In the genomic region with DNA sequence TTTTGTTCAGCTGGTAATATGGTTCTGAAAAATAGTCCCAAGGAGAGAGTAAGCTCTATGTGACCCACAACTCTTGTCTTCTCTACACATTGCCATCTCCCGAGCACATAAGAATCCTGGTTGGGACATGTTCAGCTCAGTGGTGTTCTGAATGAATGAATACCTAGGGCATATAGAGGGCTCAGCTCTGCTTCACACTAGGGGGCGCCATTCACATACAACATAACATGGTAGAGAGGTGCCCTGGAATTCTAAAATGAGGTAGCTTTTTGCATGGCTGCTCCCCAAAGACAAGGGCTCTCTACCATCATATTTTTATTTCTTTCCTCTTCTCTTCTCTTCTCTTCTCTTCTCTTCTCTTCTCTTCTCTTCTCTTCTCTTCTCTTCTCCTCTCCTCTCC, we compare ENCODE assay signal across 9 mouse cellular contexts. TPM values are rescaled to one million over a fixed set of nuclear protein-coding genes. Genes with fewer than 3 reads are reported as not detected.
DNase-seq lines count a peak whose midpoint lies in the region; ATAC-seq lines count a peak whose summit lies in the region.
"Had no signal": no experiment of that assay in that cellular context is flagged by ENCODE, and none has a peak within 500 bp of the region (broad histone marks: within the 10 kb centered on the region; RNA-seq: fewer than 3 reads in every experiment).

No protein-coding gene starts in this region.

- H3K27ac ChIP-seq in heart, embryonic 16.5 days (ENCODE audit: low read length): no peak overlapping the region
- no peak overlapping the region for H3K27ac ChIP-seq in lung, embryonic 16.5 days (ENCODE audit: low read length)
- H3K27ac ChIP-seq: heart, embryonic 15.5 days had no signal

- H3K9ac ChIP-seq in heart, embryonic 16.5 days (ENCODE audit: low read length): no peak overlapping the region
- H3K9ac ChIP-seq in lung, embryonic 16.5 days (ENCODE audit: low read length): no peak overlapping the region
- H3K9ac ChIP-seq: heart, embryonic 15.5 days had no signal

- WGBS in heart, embryonic 16.5 days: 33% methylated on average over 2 of the region's 2 CpGs
- 21% methylated on average over 2 of the region's 2 CpGs for WGBS in large intestine, adult 2 months
- 27% methylated on average over 2 of the region's 2 CpGs for WGBS in lung, embryonic 16.5 days

- DNase-seq in CD8-positive naive resting alpha-beta T cell, adult 2 months (ENCODE audit: low read depth in 2 of 2, low spot score in 2 of 2): peak; percentile 11 to 33
- peak; percentile 75 for DNase-seq in adipocyte (ENCODE audit: low spot score)
- DNase-seq in embryo, embryonic 11 days: peak; percentile 68
- DNase-seq in large intestine, adult 2 months (ENCODE audit: low read depth, low spot score): peak; percentile 19
- peak; percentile 73 for DNase-seq in right cerebral cortex, postnatal 14 days
- DNase-seq in MN1 (ENCODE audit: low spot score): no peak

- no peak overlapping the region for H3K4me2 ChIP-seq in heart, embryonic 16.5 days (ENCODE audit: low read depth, low read length)
- no peak overlapping the region for H3K4me2 ChIP-seq in lung, embryonic 16.5 days (ENCODE audit: low read depth, low read length)
- H3K4me2 ChIP-seq: heart, embryonic 15.5 days had no signal

- ATAC-seq in heart, embryonic 16.5 days (replicated peaks; ENCODE audit: extremely low read depth, insufficient read depth, low FRiP score): 0 out of 2 replicates have a peak, but pooled peaks have one; percentile 63
- peak; percentile 59; the same call in 1 of the 2 replicates for ATAC-seq in lung, embryonic 16.5 days (ENCODE audit: low read depth)

- H3K27me3 ChIP-seq in heart, embryonic 16.5 days (ENCODE audit: control insufficient read depth, insufficient read depth, low read length): no peaks in the 10 kb centered on the region
- no peaks in the 10 kb centered on the region for H3K27me3 ChIP-seq in lung, embryonic 16.5 days (ENCODE audit: control insufficient read depth, insufficient read depth, low read depth, low read length)
- H3K27me3 ChIP-seq: heart, embryonic 15.5 days had no signal

- H3K4me3 ChIP-seq in heart, embryonic 16.5 days (ENCODE audit: low read length): no peak overlapping the region
- no peak overlapping the region for H3K4me3 ChIP-seq in lung, embryonic 16.5 days (ENCODE audit: low read length)
- H3K4me3 ChIP-seq: heart, embryonic 15.5 days had no signal

- H3K36me3 ChIP-seq in heart, embryonic 16.5 days (ENCODE audit: control insufficient read depth, insufficient read depth): no peaks in the 10 kb centered on the region
- H3K36me3 ChIP-seq in lung, embryonic 16.5 days (ENCODE audit: control insufficient read depth, insufficient read depth, low read length): no peaks in the 10 kb centered on the region
- H3K36me3 ChIP-seq: heart, embryonic 15.5 days had no signal

- no peaks in the 10 kb centered on the region for H3K9me3 ChIP-seq in heart, embryonic 16.5 days (replicated peaks; ENCODE audit: control insufficient read depth, low read length)
- H3K9me3 ChIP-seq in lung, embryonic 16.5 days (ENCODE audit: control insufficient read depth, low read length): no peaks in the 10 kb centered on the region
- H3K9me3 ChIP-seq: heart, embryonic 15.5 days had no signal

- 0 out of 2 replicates have a peak, but pooled peaks cover 7% of the 10 kb centered on the region for H3K4me1 ChIP-seq in heart, embryonic 16.5 days (ENCODE audit: control insufficient read depth, insufficient read depth, low read length)
- H3K4me1 ChIP-seq in lung, embryonic 16.5 days (replicated peaks; ENCODE audit: control insufficient read depth, insufficient read depth, low read length): no peaks in the 10 kb centered on the region

RNA-seq across cellular contexts. Expression of a gene that starts 2.2 kb away (rescaled TPM):
- polyA plus RNA-seq in heart, embryonic 16.5 days (2015; fragmentation: Nextera tagmentation; extraction: Ambion mirVana): 1.2 and 1.6 TPM in 2 replicates
- polyA plus RNA-seq in large intestine, adult 2 months (2012; rRNA removed): 0.04 and 0.07 TPM in 2 replicates
- polyA plus RNA-seq in lung, embryonic 16.5 days (2015; fragmentation: Nextera tagmentation; extraction: Ambion mirVana): 0.54 and 0.58 TPM in 2 replicates
